Mouse (Mus musculus): ENCODE measurements around the gene Myl12a.

DNA sequence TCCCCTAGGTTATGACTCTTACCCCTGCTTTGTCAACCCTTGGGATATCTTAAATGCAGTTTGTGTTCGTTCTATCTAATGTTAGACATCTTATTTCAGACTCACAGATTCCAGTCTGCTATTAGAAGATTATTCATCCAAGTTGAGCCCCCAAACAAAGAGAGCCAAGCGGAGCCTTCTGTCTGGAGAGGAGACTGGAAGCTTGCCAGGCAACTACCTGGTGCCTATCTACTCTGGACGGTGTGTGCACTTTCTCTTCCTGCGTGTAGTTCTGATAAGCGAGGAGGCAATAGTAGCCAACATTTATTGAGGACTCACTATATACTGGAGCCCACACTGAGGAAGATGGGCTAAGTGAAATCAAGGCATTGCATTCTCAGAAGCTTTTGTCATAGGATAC lies 31.8 kb upstream of the Myl12a start:
- TF ChIP-seq ZNF384 (IDR thresholded peaks at IDR 0.05; ENCODE audit: low read depth, low read length) (no peak), MAFK (IDR thresholded peaks at IDR 0.05; ENCODE audit: insufficient read depth, low read depth, low read length) (no peak)

Measured in ES-E14 (cell line).